Comparison of ENCODE assay signal across 29 mouse cellular contexts in genomic region chr5:140406666-140407065, GRCm38 (mm10). TPM values are rescaled to one million over a fixed set of nuclear protein-coding genes. Genes with fewer than 3 reads are reported as not detected.
DNase-seq lines count a peak whose midpoint lies in the region; ATAC-seq and TF ChIP-seq lines count a peak whose summit lies in the region.
"Had no signal": no experiment of that assay in that cellular context is flagged by ENCODE, and none has a peak within 500 bp of the region (broad histone marks: within the 10 kb centered on the region; RNA-seq: fewer than 3 reads in every experiment).

No protein-coding gene starts in this region.

- no peak overlapping the region for H3K4me3 ChIP-seq in kidney, postnatal 0 days (replicated peaks; ENCODE audit: low read depth, low read length)
- no peak overlapping the region for H3K4me3 ChIP-seq in MEL (ENCODE audit: control insufficient read depth in 1 of 2, insufficient read depth in 1 of 2, low read depth in 2 of 2, low read length in 2 of 2)
- H3K4me3 ChIP-seq in macrophage (ENCODE audit: inconsistent target) = no peak overlapping the region
- H3K4me3 ChIP-seq: embryonic facial prominence, embryonic 10.5 days; embryonic facial prominence, embryonic 13.5 days; erythroblast, embryonic 14.5 days; forebrain, embryonic 12.5 days; forebrain, embryonic 15.5 days; heart, embryonic 12.5 days; heart, embryonic 15.5 days; hindbrain, embryonic 15.5 days had no signal

- peak; percentile 33 for DNase-seq in kidney, postnatal 0 days (ENCODE audit: low spot score)
- DNase-seq in kidney, adult 8-10 months = no peak
- no peak for DNase-seq in MEL (ENCODE audit: low read depth, low spot score)
- DNase-seq in c-Kit-positive CD71-positive TER-119-positive erythroid progenitor cells, embryonic 14.5 days (ENCODE audit: low spot score) = no peak
- DNase-seq in layer of hippocampus, postnatal 25 days (ENCODE audit: extremely low spot score in 1 of 2, low spot score in 1 of 2) = no peak
- DNase-seq: adrenal gland, postnatal 10 days; adrenal gland, postnatal 36 days; cerebellum, adult 11-12 months; cerebellum, adult 8-10 months; cerebellum, postnatal 36 days; embryo, embryonic 11 days; gastrocnemius, postnatal 36 days; heart, adult 18-20 months; heart, postnatal 10 days; heart, postnatal 4 days had no signal

- H3K9ac ChIP-seq in kidney, postnatal 0 days (ENCODE audit: low read depth, low read length) = no peak overlapping the region
- no peak overlapping the region for H3K9ac ChIP-seq in MEL (ENCODE audit: control insufficient read depth, low read depth, low read length, poor library complexity, severe bottlenecking)
- H3K9ac ChIP-seq: embryonic facial prominence, embryonic 13.5 days; forebrain, embryonic 12.5 days; forebrain, embryonic 15.5 days; heart, embryonic 12.5 days; heart, embryonic 15.5 days; hindbrain, embryonic 15.5 days had no signal

- no peak for TF ChIP-seq CTCF in kidney, postnatal 0 days (IDR thresholded peaks at IDR 0.05; ENCODE audit: low read depth)
- no peak for TF ChIP-seq CTCF in MEL (IDR thresholded peaks at IDR 0.05 in 2 of 3, conservative IDR thresholded peaks at IDR 0.05 in 1 of 3; ENCODE audit: control insufficient read depth in 1 of 3, insufficient read depth in 1 of 3, low read depth in 2 of 3, low read length in 3 of 3, poor library complexity in 1 of 3, severe bottlenecking in 1 of 3)

- no peaks in the 10 kb centered on the region for H3K27me3 ChIP-seq in kidney, postnatal 0 days (ENCODE audit: insufficient read depth, low read length)
- H3K27me3 ChIP-seq in MEL (ENCODE audit: control insufficient read depth in 1 of 2, insufficient read depth in 2 of 2, low read length in 2 of 2) = peaks cover 11 to 15% of the 10 kb centered on the region in 2 experiments
- H3K27me3 ChIP-seq: embryonic facial prominence, embryonic 13.5 days; forebrain, embryonic 12.5 days; forebrain, embryonic 15.5 days; heart, embryonic 12.5 days; heart, embryonic 15.5 days; hindbrain, embryonic 15.5 days; Patski had no signal

- no peaks in the 10 kb centered on the region for H3K36me3 ChIP-seq in kidney, postnatal 0 days (ENCODE audit: insufficient read depth, low read length)
- H3K36me3 ChIP-seq in MEL (ENCODE audit: control insufficient read depth in 1 of 2, insufficient read depth in 2 of 2, low read length in 2 of 2) = no peaks in the 10 kb centered on the region
- H3K36me3 ChIP-seq in macrophage (ENCODE audit: inconsistent target) = no peaks in the 10 kb centered on the region
- H3K36me3 ChIP-seq: embryonic facial prominence, embryonic 10.5 days; embryonic facial prominence, embryonic 13.5 days; forebrain, embryonic 12.5 days; forebrain, embryonic 15.5 days; heart, embryonic 12.5 days; heart, embryonic 15.5 days; hindbrain, embryonic 15.5 days had no signal

- no peak for TF ChIP-seq RAD21 in MEL (IDR thresholded peaks at IDR 0.05; ENCODE audit: low read depth, low read length)

- no peak overlapping the region for H3K4me2 ChIP-seq in kidney, postnatal 0 days (ENCODE audit: low read length)
- H3K4me2 ChIP-seq: embryonic facial prominence, embryonic 13.5 days; forebrain, embryonic 12.5 days; forebrain, embryonic 15.5 days; heart, embryonic 12.5 days; heart, embryonic 15.5 days; hindbrain, embryonic 15.5 days had no signal

- ATAC-seq in kidney, postnatal 0 days (replicated peaks; ENCODE audit: low FRiP score, low read depth) = no peak
- ATAC-seq in granulocyte monocyte progenitor cell, adult 5-6 weeks (replicated peaks; ENCODE audit: poor library complexity, severe bottlenecking) = peak; percentile 17; the same call in 1 of the 2 replicates
- ATAC-seq: CD4-positive, CD25-positive, alpha-beta regulatory T cell, adult 4 months; forebrain, embryonic 15.5 days; Patski had no signal

- H3K79me2 ChIP-seq in MEL (ENCODE audit: control insufficient read depth, insufficient read depth, low read length, poor library complexity) = no peaks in the 10 kb centered on the region
- no peaks in the 10 kb centered on the region for H3K79me2 ChIP-seq in macrophage (ENCODE audit: inconsistent target)

- H3K9me3 ChIP-seq in kidney, postnatal 0 days (replicated peaks; ENCODE audit: low read length) = no peaks in the 10 kb centered on the region
- H3K9me3 ChIP-seq in MEL (replicated peaks; ENCODE audit: insufficient read depth, low read length) = no peaks in the 10 kb centered on the region
- H3K9me3 ChIP-seq: embryonic facial prominence, embryonic 10.5 days; embryonic facial prominence, embryonic 13.5 days; forebrain, embryonic 15.5 days; heart, embryonic 12.5 days; heart, embryonic 15.5 days; hindbrain, embryonic 15.5 days had no signal

- H3K27ac ChIP-seq in kidney, postnatal 0 days = no peak overlapping the region
- H3K27ac ChIP-seq in MEL (ENCODE audit: control insufficient read depth, low read depth, low read length) = no peak overlapping the region
- H3K27ac ChIP-seq in macrophage = 0 out of 2 replicates have a peak overlapping the region, but pooled peaks have one; percentile 7
- H3K27ac ChIP-seq: embryonic facial prominence, embryonic 10.5 days; embryonic facial prominence, embryonic 13.5 days; forebrain, embryonic 12.5 days; forebrain, embryonic 15.5 days; heart, embryonic 15.5 days; hindbrain, embryonic 15.5 days had no signal

- TF ChIP-seq POLR2A in MEL (IDR thresholded peaks at IDR 0.05; ENCODE audit: control insufficient read depth in 1 of 2, insufficient read depth in 1 of 2, low read depth in 1 of 2, low read length in 2 of 2, poor library complexity in 1 of 2) = no peak

- 50% methylated on average over 6 of the region's 6 CpGs for WGBS in kidney, postnatal 0 days
- 40% methylated on average over 6 of the region's 6 CpGs for WGBS in macrophage (ENCODE audit: missing documents)

- H3K4me1 ChIP-seq in kidney, postnatal 0 days (replicated peaks; ENCODE audit: insufficient read depth, low read length) = peaks cover 12% of the 10 kb centered on the region
- no peaks in the 10 kb centered on the region for H3K4me1 ChIP-seq in MEL (ENCODE audit: control insufficient read depth in 1 of 2, insufficient read depth in 2 of 2, low read length in 2 of 2)
- H3K4me1 ChIP-seq: forebrain, embryonic 12.5 days; forebrain, embryonic 15.5 days; heart, embryonic 12.5 days; heart, embryonic 15.5 days; hindbrain, embryonic 15.5 days had no signal

- TF ChIP-seq EP300 in MEL (IDR thresholded peaks at IDR 0.05; ENCODE audit: low read depth in 1 of 2, low read length in 2 of 2) = no peak

TF ChIP-seq in MEL, 35 proteins besides CTCF, POLR2A, EP300 and RAD21:
- no peak for TF ChIP-seq NELFE (IDR thresholded peaks at IDR 0.05; ENCODE audit: low read depth, low read length)
- TF ChIP-seq ZNF384 (IDR thresholded peaks at IDR 0.05; ENCODE audit: low read depth, low read length) = peak; percentile 69
TF ChIP-seq in MEL: peak in this region for 1.

RNA-seq across cellular contexts. Expression of gene Eif3b, which starts 12.5 kb away (rescaled TPM):
- 77.9 and 88.6 TPM in 2 replicates for polyA plus RNA-seq in kidney, postnatal 0 days (2015; fragmentation: Nextera tagmentation; extraction: Ambion mirVana)
- total RNA-seq in MEL (2012; rRNA removed) = 303 and 340 TPM in 2 replicates
- 100 to 1,000 TPM; 376 to 580 TPM for polyA plus RNA-seq in MEL (2012; ENCODE audit: insufficient read depth in 1 of 2, insufficient read length in 2 of 2, low read depth in 1 of 2, low replicate concordance in 2 of 2, missing spikeins in 1 of 2)
- total RNA-seq in granulocyte monocyte progenitor cell, adult 5-6 weeks (2014; fragmentation: Nextera tagmentation) = 237 and 268 TPM in 2 replicates
- 200 and 239 TPM in 2 replicates for total RNA-seq in granulocyte monocyte progenitor cell, adult 5-6 weeks (2017)
- total RNA-seq in macrophage (2018; cell fraction: chromatin; rRNA removed) = 100 to 1,000 TPM in 16 of 26 experiments, 10 to 100 TPM in 10; 32.3 to 211 (median 116) TPM
- total RNA-seq in macrophage (2018; cell fraction: cytosol; rRNA removed) = 100 to 1,000 TPM; 111 to 193 (median 155) TPM
- 100 to 1,000 TPM in 13 of 26 experiments, 10 to 100 TPM in 13; 51.1 to 167 (median 99.4) TPM for total RNA-seq in macrophage (2018; cell fraction: nucleus; rRNA removed)
- polyA plus RNA-seq in macrophage (2018) = 108 to 268 TPM (median 204 TPM) in 3 replicates
- 10 to 100 TPM; 89.2 to 95.6 TPM for total RNA-seq in layer of hippocampus, postnatal 25 days (2021)

RNA-seq across cellular contexts. Expression of gene Snx8, which starts 17.6 kb away (rescaled TPM):
- polyA plus RNA-seq in kidney, postnatal 0 days (2015; fragmentation: Nextera tagmentation; extraction: Ambion mirVana) = 28.8 and 31.8 TPM in 2 replicates
- 16.1 and 19.7 TPM in 2 replicates for total RNA-seq in MEL (2012; rRNA removed)
- polyA plus RNA-seq in MEL (2012; ENCODE audit: insufficient read depth in 1 of 2, insufficient read length in 2 of 2, low read depth in 1 of 2, low replicate concordance in 2 of 2, missing spikeins in 1 of 2) (10 to 100 TPM in 1 of 2 experiments, not detected in 1; 30.7 TPM), macrophage (2018) (71.9 to 180 TPM (median 142 TPM) in 3 replicates)
- 8.9 and 12.8 TPM in 2 replicates for total RNA-seq in granulocyte monocyte progenitor cell, adult 5-6 weeks (2014; fragmentation: Nextera tagmentation)
- total RNA-seq in granulocyte monocyte progenitor cell, adult 5-6 weeks (2017) = 7.3 and 9.1 TPM in 2 replicates
- 100 to 1,000 TPM; 134 to 541 (median 284) TPM for total RNA-seq in macrophage (2018; cell fraction: chromatin; rRNA removed)
- total RNA-seq in macrophage (2018; cell fraction: cytosol; rRNA removed) = 100 to 1,000 TPM in 21 of 26 experiments, 10 to 100 TPM in 5; 75.9 to 180 (median 115) TPM
- 100 to 1,000 TPM in 25 of 26 experiments, 10 to 100 TPM in 1; 96.7 to 394 (median 191) TPM for total RNA-seq in macrophage (2018; cell fraction: nucleus; rRNA removed)
- total RNA-seq in layer of hippocampus, postnatal 25 days (2021) = 10 to 100 TPM; 11.9 to 13.1 TPM

RNA-seq across cellular contexts. Expression of gene Gm4869, which starts 38.8 kb away (rescaled TPM):
- not detected in 2 replicates for polyA plus RNA-seq in kidney, postnatal 0 days (2015; fragmentation: Nextera tagmentation; extraction: Ambion mirVana)
- total RNA-seq in MEL (2012; rRNA removed) = 0.07 TPM in 1 of 2 replicates, not detected in the other
- polyA plus RNA-seq in MEL (2012; ENCODE audit: insufficient read depth in 1 of 2, insufficient read length in 2 of 2, low read depth in 1 of 2, low replicate concordance in 2 of 2, missing spikeins in 1 of 2) = under 1 TPM in 1 of 2 experiments, not detected in 1; 0.08 TPM
- total RNA-seq in granulocyte monocyte progenitor cell, adult 5-6 weeks (2014; fragmentation: Nextera tagmentation) = not detected in 2 replicates
- total RNA-seq in granulocyte monocyte progenitor cell, adult 5-6 weeks (2017) = not detected in 2 replicates
- under 1 TPM in 1 of 26 experiments, not detected in 25; 0.29 TPM for total RNA-seq in macrophage (2018; cell fraction: chromatin; rRNA removed)
- total RNA-seq in macrophage (2018; cell fraction: cytosol; rRNA removed) = not detected
- not detected for total RNA-seq in macrophage (2018; cell fraction: nucleus; rRNA removed)
- not detected in 3 replicates for polyA plus RNA-seq in macrophage (2018)
- total RNA-seq in layer of hippocampus, postnatal 25 days (2021) = not detected
- total RNA-seq: gastrocnemius, adult 8-10 months; gastrocnemius, postnatal 36 days; heart, adult 18-20 months; heart, postnatal 10 days; heart, postnatal 4 days had no signal
- polyA plus RNA-seq: CD4-positive, CD25-positive, alpha-beta regulatory T cell, adult 4 months; embryonic facial prominence, embryonic 10.5 days; embryonic facial prominence, embryonic 13.5 days; erythroblast, embryonic 14.5 days; forebrain, embryonic 12.5 days; forebrain, embryonic 15.5 days; heart, embryonic 12.5 days; heart, embryonic 15.5 days; hindbrain, embryonic 15.5 days; intestine, embryonic 14.5 days; Patski had no signal
